Mouse (Mus musculus) CH12.LX (cell line): ENCODE results near the gene Incenp. TPM values are rescaled to one million over a fixed set of nuclear protein-coding genes. Genes with fewer than 3 reads are reported as not detected.

Experiments
- DNase-seq: peaks from one replicate; pipeline ENCODE4 v3.0.0-alpha.2; 2013; ENCODE audit errors: extremely low read depth
- H3K27ac ChIP-seq: 2 replicates; pipeline ENCODE4 v1.5.1; 2012; ENCODE audit warnings: low read depth, mild to moderate bottlenecking, control low read depth, moderate library complexity; ENCODE audit not compliant: insufficient read depth
- H3K27me3 ChIP-seq: replicated peaks from 2 replicates; pipeline ENCODE3; 2012; ENCODE audit warnings: inconsistent platforms
- H3K36me3 ChIP-seq, 2 experiments: replicated peaks in 1 of 2; 2 replicates each; pipeline versions ENCODE3 to v1.6.1; 2012; ENCODE audit warnings: inconsistent platforms in 1 of 2, low read length in 1 of 2, mild to moderate bottlenecking in 1 of 2, mixed read lengths in 1 of 2, moderate library complexity in 1 of 2; ENCODE audit not compliant: control insufficient read depth in 1 of 2, insufficient read depth in 1 of 2
- H3K4me1 ChIP-seq, 2 experiments: 2 replicates each; pipeline ENCODE4 v1.6.1; 2012; ENCODE audit warnings: inconsistent platforms in 1 of 2, moderate library complexity in 1 of 2; ENCODE audit not compliant: insufficient read depth in 2 of 2, control insufficient read depth in 1 of 2
- H3K4me2 ChIP-seq: 2 replicates; pipeline ENCODE4 v1.6.1; 2012; ENCODE audit warnings: low read depth, mild to moderate bottlenecking, control low read depth; ENCODE audit not compliant: poor library complexity, insufficient read depth, severe bottlenecking
- H3K4me3 ChIP-seq, 3 experiments: fragments of 150-350 bp in 1 of 3; sonication (generic) in 1 of 3; replicated peaks in 1 of 3; 2 replicates each; pipeline versions ENCODE3 to v1.5.1; 2011 to 2012; ENCODE audit warnings: low read depth in 2 of 3, low read length in 2 of 3, mild to moderate bottlenecking in 2 of 3, moderate library complexity in 2 of 3, control low read depth in 1 of 3, improper control_type of control experiment in 1 of 3, inconsistent platforms in 1 of 3, mixed read lengths in 1 of 3; ENCODE audit not compliant: poor library complexity in 1 of 3
- H3K79me2 ChIP-seq: replicated peaks from 2 replicates; pipeline ENCODE4 v1.6.1; 2012; ENCODE audit warnings: mild to moderate bottlenecking, moderate library complexity; ENCODE audit not compliant: control insufficient read depth, poor library complexity, insufficient read depth, severe bottlenecking; ENCODE audit errors: extremely low read depth
- H3K9ac ChIP-seq: 2 replicates; pipeline ENCODE4 v1.6.1; 2012; ENCODE audit warnings: low read depth, mild to moderate bottlenecking, control low read depth, moderate library complexity; ENCODE audit not compliant: insufficient read depth
- H3K9me3 ChIP-seq: replicated peaks from 2 replicates; pipeline ENCODE3; 2012; ENCODE audit warnings: low read length, inconsistent platforms, mixed read lengths
- BHLHE40 ChIP-seq: IDR thresholded peaks from 2 replicates; pipeline ENCODE4 v1.6.1; 2011; ENCODE audit warnings: mild to moderate bottlenecking, low read depth, low read length, improper control_type of control experiment
- CHD1 ChIP-seq: IDR thresholded peaks from 2 replicates; pipeline ENCODE4 v1.6.1; 2012; ENCODE audit warnings: low read depth, low read length, improper control_type of control experiment, inconsistent platforms
- CHD2 ChIP-seq: IDR thresholded peaks from 2 replicates; pipeline ENCODE4 v1.6.1; 2011; ENCODE audit warnings: low read length, improper control_type of control experiment
- CTCF ChIP-seq, 2 experiments: IDR thresholded peaks in 1 of 2; conservative IDR thresholded peaks in 1 of 2; 2 replicates each; pipeline ENCODE4 v1.5.1; 2011 to 2012; ENCODE audit warnings: low read depth in 2 of 2, low read length in 2 of 2, improper control_type of control experiment in 1 of 2, inconsistent platforms in 1 of 2, mild to moderate bottlenecking in 1 of 2, moderate library complexity in 1 of 2
- ELF1 ChIP-seq: IDR thresholded peaks from 2 replicates; pipeline ENCODE4 v1.6.1; 2014; ENCODE audit warnings: low read depth, mild to moderate bottlenecking, inconsistent platforms, low read length, improper control_type of control experiment
- EP300 ChIP-seq: IDR thresholded peaks from 2 replicates; pipeline ENCODE4 v1.6.1; 2011; ENCODE audit warnings: low read length, improper control_type of control experiment
- ETS1 ChIP-seq: conservative IDR thresholded peaks from 2 replicates; pipeline ENCODE4 v1.6.1; 2012; ENCODE audit warnings: low read depth, mild to moderate bottlenecking, inconsistent platforms, low read length, improper control_type of control experiment, moderate library complexity
- GABPA ChIP-seq: IDR thresholded peaks from 2 replicates; pipeline ENCODE4 v1.6.1; 2012; ENCODE audit warnings: low read depth, low read length, improper control_type of control experiment, inconsistent platforms; ENCODE audit not compliant: insufficient replicate concordance
- HCFC1 ChIP-seq: IDR thresholded peaks from 2 replicates; pipeline ENCODE4 v1.6.1; 2012; ENCODE audit warnings: low read depth, mild to moderate bottlenecking, inconsistent platforms, low read length, improper control_type of control experiment
- JUN ChIP-seq: IDR thresholded peaks from 2 replicates; pipeline ENCODE4 v1.6.1; 2011; ENCODE audit warnings: low read depth, mild to moderate bottlenecking, low read length, improper control_type of control experiment, moderate library complexity; ENCODE audit not compliant: insufficient read depth
- JUND ChIP-seq: conservative IDR thresholded peaks from 2 replicates; pipeline ENCODE4 v1.6.1; 2011; ENCODE audit warnings: low read depth, low read length, improper control_type of control experiment
- KAT2A ChIP-seq: IDR thresholded peaks from 2 replicates; pipeline ENCODE4 v1.6.1; 2012; ENCODE audit warnings: low read length, improper control_type of control experiment, inconsistent platforms; ENCODE audit not compliant: insufficient replicate concordance
- MAFK ChIP-seq: IDR thresholded peaks from 2 replicates; pipeline ENCODE4 v1.6.1; 2011; ENCODE audit warnings: low read length, improper control_type of control experiment; ENCODE audit not compliant: insufficient replicate concordance
- MAZ ChIP-seq: IDR thresholded peaks from 2 replicates; pipeline ENCODE4 v1.6.1; 2012; ENCODE audit warnings: low read depth, mild to moderate bottlenecking, inconsistent platforms, low read length, improper control_type of control experiment, moderate library complexity
- MXI1 ChIP-seq: IDR thresholded peaks from 2 replicates; pipeline ENCODE4 v1.6.1; 2011; ENCODE audit warnings: mild to moderate bottlenecking, low read depth, low read length, improper control_type of control experiment
- MYC ChIP-seq: IDR thresholded peaks from 2 replicates; pipeline ENCODE4 v1.6.1; 2011; ENCODE audit warnings: low read depth, mild to moderate bottlenecking, improper control_type of control experiment, low read length
- NRF1 ChIP-seq: IDR thresholded peaks from 2 replicates; pipeline ENCODE4 v1.6.1; 2014; ENCODE audit warnings: low read depth, mild to moderate bottlenecking, inconsistent platforms, low read length, improper control_type of control experiment, moderate library complexity
- PAX5 ChIP-seq: IDR thresholded peaks from 2 replicates; pipeline ENCODE4 v1.6.1; 2012; ENCODE audit warnings: low read length, inconsistent platforms, mixed read lengths
- POLR2A ChIP-seq: IDR thresholded peaks from 2 replicates; pipeline ENCODE4 v1.6.1; 2011; ENCODE audit warnings: low read depth, mild to moderate bottlenecking, improper control_type of control experiment, low read length
- RAD21 ChIP-seq: IDR thresholded peaks from 2 replicates; pipeline ENCODE4 v1.6.1; 2011; ENCODE audit warnings: low read depth, mild to moderate bottlenecking, low read length, improper control_type of control experiment, moderate library complexity
- RCOR1 ChIP-seq: conservative IDR thresholded peaks from 2 replicates; pipeline ENCODE4 v1.6.1; 2012; ENCODE audit warnings: low read depth, mild to moderate bottlenecking, inconsistent platforms, low read length, improper control_type of control experiment
- SMC3 ChIP-seq: IDR thresholded peaks from 2 replicates; pipeline ENCODE4 v1.6.1; 2011; ENCODE audit warnings: low read depth, low read length, improper control_type of control experiment
- TBP ChIP-seq: conservative IDR thresholded peaks from 2 replicates; pipeline ENCODE4 v1.6.1; 2011; ENCODE audit warnings: low read depth, low read length, improper control_type of control experiment
- TCF12 ChIP-seq: IDR thresholded peaks from 2 replicates; pipeline ENCODE4 v1.6.1; 2014; ENCODE audit warnings: low read depth, mild to moderate bottlenecking, inconsistent platforms, low read length, improper control_type of control experiment
- UBTF ChIP-seq: IDR thresholded peaks from 2 replicates; pipeline ENCODE4 v1.6.1; 2012; ENCODE audit warnings: low read depth, mild to moderate bottlenecking, inconsistent platforms, low read length, improper control_type of control experiment, moderate library complexity
- USF1 ChIP-seq: IDR thresholded peaks from 2 replicates; pipeline ENCODE4 v1.6.1; 2014; ENCODE audit warnings: low read depth, mild to moderate bottlenecking, inconsistent platforms, low read length, improper control_type of control experiment
- USF2 ChIP-seq: conservative IDR thresholded peaks from 2 replicates; pipeline ENCODE4 v1.6.1; 2011; ENCODE audit warnings: low read depth, low read length, improper control_type of control experiment
- ZMIZ1 ChIP-seq: IDR thresholded peaks from 2 replicates; pipeline ENCODE4 v1.6.1; 2012; ENCODE audit warnings: low read depth, mild to moderate bottlenecking, inconsistent platforms, low read length, improper control_type of control experiment
- ZNF384 ChIP-seq: IDR thresholded peaks from 2 replicates; pipeline ENCODE4 v1.6.1; 2012; ENCODE audit warnings: low read depth, low read length, improper control_type of control experiment, inconsistent platforms
- dilution Hi-C: fragments of 300-500 bp; cut with MboI; formaldehyde crosslinking; loops from 2 replicates; pipeline ENCODE4 v1.14.3; 2020; ENCODE audit warnings: low sequenced_read_pairs; ENCODE audit not compliant: extremely low pct_unique_long_range_greater_than_20kb, extremely low pct_ligation_motif_present
- in situ Hi-C: fragments of 300-500 bp; cut with MboI; formaldehyde crosslinking; loops from 3 replicates; pipeline ENCODE4 v1.14.3; 2019; ENCODE audit warnings: low sequenced_read_pairs, low pct_ligation_motif_present, low pct_unique_long_range_greater_than_20kb, mixed read lengths
- polyA plus RNA-seq: library from polyadenylated mRNA; unstranded; fragments of >175 nt; gene quantifications from 2 replicates; pipeline ENCODE4 v1.2.1, GENCODE M21; 2012; ENCODE audit warnings: low read depth; ENCODE audit not compliant: insufficient read length
- total RNA-seq, 2 experiments: library from RNA; depleted of rRNA; stranded (reverse); fragments of 300-350 nt in 1 of 2; fragments of >200 nt in 1 of 2; gene quantifications; 2 replicates each; pipeline ENCODE4 v1.2.3; 2012 to 2014

Incenp gene
- total and polyA plus RNA-seq, 3 experiments, result 58.5 to 201 (median 73.4) TPM

- no peak overlapping the region for H3K9ac ChIP-seq
- H3K9me3 ChIP-seq, result no peaks in the 10 kb centered on the region
- dilution Hi-C loops (no loop called here), in situ Hi-C loops (loop anchor here (5.0 kb wide), 2 partner anchors 124 to 289 kb away; partner anchors contain the start of genes Fen1 and Tmem258)
- peaks cover 0 to 3% of the 10 kb centered on the region in 2 experiments for H3K36me3 ChIP-seq
- H3K4me1 ChIP-seq, result peaks cover 8 to 31% of the 10 kb centered on the region in 2 experiments
- no peak overlapping the region for H3K4me2 ChIP-seq
- H3K27me3 ChIP-seq, result no peaks in the 10 kb centered on the region
- H3K27ac ChIP-seq, result no peak overlapping the region
- H3K4me3 ChIP-seq, result no peak overlapping the region
- TF ChIP-seq TBP, result no peak
- TF ChIP-seq MAZ, result no peak
- no peak for TF ChIP-seq TCF12
- TF ChIP-seq MYC, result no peak
- no peak for TF ChIP-seq ZNF384
- no peak for TF ChIP-seq PAX5
- no peak for TF ChIP-seq BHLHE40
- no peak for TF ChIP-seq NRF1
- TF ChIP-seq, all 38 proteins: peak for 0
- H3K79me2 ChIP-seq, result no peaks in the 10 kb centered on the region
- no peak for DNase-seq
Measured at GRCm38 (mm10) chr19:9913784-9914183, 14.4 kb upstream of the Incenp start.

- no peak overlapping the region for H3K4me2 ChIP-seq
- no peak for TF ChIP-seq HCFC1
- TF ChIP-seq POLR2A, result no peak
- 0 out of 2 replicates have a peak, but pooled peaks have one; percentile 21 for TF ChIP-seq MYC
- peak; percentile 45 for TF ChIP-seq SMC3
- no peak for TF ChIP-seq CHD2
- TF ChIP-seq KAT2A, result no peak
- no peak for TF ChIP-seq ZMIZ1
- no peak for TF ChIP-seq EP300
- TF ChIP-seq CTCF (conservative IDR thresholded peaks at IDR 0.05 in 1 of 2, IDR thresholded peaks at IDR 0.05 in 1 of 2; ENCODE audit: low read depth in 2 of 2, low read length in 2 of 2), result peak; percentile 76 to 77
- no peak for TF ChIP-seq ETS1
- no peak for TF ChIP-seq NRF1
- TF ChIP-seq MAFK, result no peak
- TF ChIP-seq TBP, result no peak
- TF ChIP-seq CHD1, result no peak
- peak; percentile 55 for TF ChIP-seq RAD21
- no peak for TF ChIP-seq JUN
- TF ChIP-seq ELF1, result peak; percentile 65
- no peak for TF ChIP-seq PAX5
- TF ChIP-seq BHLHE40, result no peak
- TF ChIP-seq USF2, result no peak
- TF ChIP-seq GABPA, result no peak
- TF ChIP-seq JUND, result no peak
- no peak for TF ChIP-seq USF1
- TF ChIP-seq RCOR1, result no peak
- no peak for TF ChIP-seq MAZ
- no peak for TF ChIP-seq MXI1
- no peak for TF ChIP-seq UBTF
- TF ChIP-seq ZNF384, result no peak
- H3K27me3 ChIP-seq, result no peaks in the 10 kb centered on the region
- DNase-seq, result peak; percentile 75
- H3K36me3 ChIP-seq, result peaks cover 0 to 3% of the 10 kb centered on the region in 2 experiments
- in situ Hi-C loops, result loop anchor here (5.0 kb wide), 2 partner anchors 126 to 291 kb away; partner anchors contain the start of genes Fen1 and Tmem258
- H3K4me3 ChIP-seq, result no peak overlapping the region
- H3K27ac ChIP-seq, result no peak overlapping the region
- no peak overlapping the region for H3K9ac ChIP-seq
- H3K9me3 ChIP-seq, result no peaks in the 10 kb centered on the region
- H3K4me1 ChIP-seq, result peaks cover 3 to 11% of the 10 kb centered on the region in 2 experiments; a peak in 1 of 4 replicates
- H3K79me2 ChIP-seq, result no peaks in the 10 kb centered on the region
- dilution Hi-C loops, result no loop called here
Measured at GRCm38 (mm10) chr19:9911314-9911754, 12.0 kb upstream of the Incenp start.
